Mouse (Mus musculus) ES-E14 (cell line): ENCODE measurements around the gene Tacstd2. TPM values are rescaled to one million over a fixed set of nuclear protein-coding genes. Genes with fewer than 3 reads are reported as not detected.

ENCODE experiments used
- DNase-seq: peaks from one replicate; pipeline ENCODE4 v3.0.0-alpha.2; 2013; ENCODE audit warnings: low read depth, low spot score
- H3K27ac ChIP-seq: 2 replicates; pipeline ENCODE4 v1.5.1; 2012; ENCODE audit warnings: low read depth, mild to moderate bottlenecking, low read length, moderate library complexity, mixed read lengths; ENCODE audit not compliant: poor library complexity, insufficient read depth, severe bottlenecking
- H3K36me3 ChIP-seq: 2 replicates; pipeline ENCODE4 v1.6.1; 2012; ENCODE audit warnings: mild to moderate bottlenecking, low read length, moderate library complexity, mixed read lengths; ENCODE audit not compliant: control insufficient read depth, poor library complexity, insufficient read depth, severe bottlenecking
- H3K4me1 ChIP-seq, 2 experiments: fragments of 150-350 bp in 1 of 2; sonication (generic) in 1 of 2; 2 replicates each; pipeline ENCODE4 v1.6.1; 2012; ENCODE audit warnings: low read length in 2 of 2, mild to moderate bottlenecking in 1 of 2, mixed read lengths in 1 of 2; ENCODE audit not compliant: control insufficient read depth in 2 of 2, insufficient read depth in 2 of 2, poor library complexity in 1 of 2
- H3K4me3 ChIP-seq, 2 experiments: fragments of 150-350 bp in 1 of 2; sonication (generic) in 1 of 2; 2 replicates each; pipeline ENCODE4 v1.5.1; 2012; ENCODE audit warnings: low read length in 2 of 2, low read depth in 1 of 2, mild to moderate bottlenecking in 1 of 2, mixed read lengths in 1 of 2; ENCODE audit not compliant: insufficient read depth in 1 of 2, poor library complexity in 1 of 2, severe bottlenecking in 1 of 2
- H3K9ac ChIP-seq: 2 replicates; pipeline ENCODE4 v1.6.1; 2012; ENCODE audit warnings: low read depth, mild to moderate bottlenecking, low read length, mixed read lengths; ENCODE audit not compliant: poor library complexity, insufficient read depth, severe bottlenecking
- H3K9me3 ChIP-seq: fragments of 150-350 bp; sonication (generic); 2 replicates; pipeline ENCODE4 v1.6.1; 2012; ENCODE audit warnings: low read depth, mild to moderate bottlenecking, low read length; ENCODE audit not compliant: control insufficient read depth, insufficient read depth
- CHD2 ChIP-seq: IDR thresholded peaks from 2 replicates; pipeline ENCODE4 v1.6.1; 2014; ENCODE audit warnings: mild to moderate bottlenecking, low read depth, low read length, inconsistent platforms
- HCFC1 ChIP-seq: IDR thresholded peaks from 2 replicates; pipeline ENCODE4 v1.6.1; 2012; ENCODE audit warnings: low read length, inconsistent platforms, borderline replicate concordance; ENCODE audit not compliant: insufficient read depth
- MAFK ChIP-seq: IDR thresholded peaks from 2 replicates; pipeline ENCODE4 v1.6.1; 2014; ENCODE audit warnings: mild to moderate bottlenecking, low read depth, low read length, inconsistent platforms; ENCODE audit not compliant: insufficient read depth
- ZC3H11A ChIP-seq: IDR thresholded peaks from 2 replicates; pipeline ENCODE4 v1.6.1; 2012; ENCODE audit warnings: low read depth, mild to moderate bottlenecking, inconsistent platforms, low read length, borderline replicate concordance
- ZNF384 ChIP-seq: IDR thresholded peaks from 2 replicates; pipeline ENCODE4 v1.6.1; 2012; ENCODE audit warnings: low read depth, low read length, inconsistent platforms
- in situ Hi-C, 2 experiments: fragments of 600-800 bp; cut with MboI; formaldehyde crosslinking; loops; one replicate each; pipeline ENCODE4 v1.15.1; 2025; ENCODE audit warnings: low sequenced_read_pairs in 2 of 2, inconsistent platforms in 1 of 2; ENCODE audit not compliant: unreplicated experiment in 2 of 2
- total RNA-seq: library from RNA; depleted of rRNA; stranded (reverse); fragments of 300-350 nt; gene quantifications from 2 replicates; pipeline ENCODE4 v1.2.3, GENCODE M21; 2012; rRNA removed

Gene Tacstd2
- total RNA-seq: 4.6 and 6.4 TPM in 2 replicates

- no peak for TF ChIP-seq ZNF384
- TF ChIP-seq ZC3H11A: no peak
- no peak for TF ChIP-seq HCFC1
- no peak for TF ChIP-seq CHD2
- TF ChIP-seq MAFK: no peak
- H3K9me3 ChIP-seq: no peaks in the 10 kb centered on the region
- H3K36me3 ChIP-seq: no peaks in the 10 kb centered on the region
- in situ Hi-C loops: no loop called here
- DNase-seq: peak; percentile 27
- 0 out of 4 replicates have a peak, but pooled peaks cover 0 to 3% of the 10 kb centered on the region in 2 experiments for H3K4me1 ChIP-seq
- H3K4me3 ChIP-seq: peak within 1 kb of the TSS; percentile 38 to 55
- H3K27ac ChIP-seq: no peak within 1 kb of the TSS
- H3K9ac ChIP-seq: no peak within 1 kb of the TSS
These were observed at the start of gene Tacstd2 for GRCm38 (mm10) chr6:67535777-67536054. Gene Tacstd2, minus strand, starts transcription at chr6:67535796.

GRCm38 (mm10) chr6:67566270-67566669, 30.7 kb upstream of the Tacstd2 start:
- no peak overlapping the region for H3K9ac ChIP-seq
- H3K9me3 ChIP-seq: no peaks in the 10 kb centered on the region
- H3K36me3 ChIP-seq: no peaks in the 10 kb centered on the region
- H3K27ac ChIP-seq: no peak overlapping the region
- no peaks in the 10 kb centered on the region for H3K4me1 ChIP-seq
- TF ChIP-seq MAFK: no peak
- TF ChIP-seq ZC3H11A: no peak
- TF ChIP-seq CHD2: no peak
- TF ChIP-seq HCFC1: no peak
- no peak for TF ChIP-seq ZNF384
- DNase-seq: no peak
- H3K4me3 ChIP-seq: no peak overlapping the region
- in situ Hi-C loops: no loop called here

GRCm38 (mm10) chr6:67555376-67555775, 19.8 kb upstream of the Tacstd2 start:
- no peak overlapping the region for H3K27ac ChIP-seq
- in situ Hi-C loops: no loop called here
- H3K9me3 ChIP-seq: no peaks in the 10 kb centered on the region
- no peaks in the 10 kb centered on the region for H3K36me3 ChIP-seq
- no peak for DNase-seq
- H3K4me3 ChIP-seq: no peak overlapping the region
- TF ChIP-seq ZC3H11A (no peak), ZNF384 (no peak), HCFC1 (no peak)
- H3K4me1 ChIP-seq: no peaks in the 10 kb centered on the region
- H3K9ac ChIP-seq: no peak overlapping the region

- Histone ChIP-seq H3K9ac (no peak overlapping the region), H3K9me3 (no peaks in the 10 kb centered on the region), H3K27ac (no peak overlapping the region), H3K4me3 (no peak overlapping the region), H3K36me3 (no peaks in the 10 kb centered on the region), H3K4me1 (no peaks in the 10 kb centered on the region)
- in situ Hi-C loops: no loop called here
- no peak for DNase-seq
- TF ChIP-seq CHD2: no peak
- no peak for TF ChIP-seq HCFC1
- TF ChIP-seq MAFK: no peak
- TF ChIP-seq ZNF384: no peak
- no peak for TF ChIP-seq ZC3H11A
These were observed 14.0 kb upstream of the Tacstd2 start for GRCm38 (mm10) chr6:67549550-67549949.

- H3K36me3 ChIP-seq: no peaks in the 10 kb centered on the region
- H3K9ac ChIP-seq: no peak overlapping the region
- DNase-seq: no peak
- TF ChIP-seq CHD2 (no peak), ZNF384 (no peak), HCFC1 (no peak), MAFK (no peak), ZC3H11A (no peak)
- in situ Hi-C loops: no loop called here
- H3K27ac ChIP-seq: no peak overlapping the region
- H3K4me1 ChIP-seq: 0 out of 4 replicates have a peak, but pooled peaks cover 0 to 3% of the 10 kb centered on the region in 2 experiments
- peak overlapping the region; percentile 38 to 55 for H3K4me3 ChIP-seq
- no peaks in the 10 kb centered on the region for H3K9me3 ChIP-seq
These were observed 405 bp downstream of the Tacstd2 start for GRCm38 (mm10) chr6:67535005-67535776.
